Mouse (Mus musculus) stomach, embryonic 16.5 days (tissue): ENCODE measurements around the gene Srrm1. TPM values are rescaled to one million over a fixed set of nuclear protein-coding genes. Genes with fewer than 3 reads are reported as not detected.

Source experiments
- ATAC-seq: fragments of 200-750 bp; cut with Nextera tagmentation; 2 replicates; pipeline ENCODE4 v1.8.0; 2017; ENCODE audit warnings: moderate number of reproducible peaks, moderate TSS enrichment; ENCODE audit not compliant: insufficient read depth, low FRiP score
- H3K27ac ChIP-seq: fragments of 300-500 bp; sonication (generic); 2 replicates; pipeline ENCODE4 v1.5.1; 2014; ENCODE audit warnings: low read length
- H3K27me3 ChIP-seq: fragments of 300-500 bp; sonication (generic); 2 replicates; pipeline ENCODE4 v1.6.1; 2014; ENCODE audit warnings: low read length, control low read depth, mixed read lengths; ENCODE audit not compliant: control insufficient read depth, insufficient read depth
- H3K36me3 ChIP-seq: fragments of 300-500 bp; sonication (generic); 2 replicates; pipeline ENCODE4 v1.6.1; 2014; ENCODE audit warnings: low read length; ENCODE audit not compliant: control insufficient read depth, insufficient read depth
- H3K4me1 ChIP-seq: fragments of 300-500 bp; sonication (generic); 2 replicates; pipeline ENCODE4 v1.6.1; 2014; ENCODE audit warnings: low read length, control low read depth, mixed read lengths; ENCODE audit not compliant: control insufficient read depth, insufficient read depth
- H3K4me2 ChIP-seq: fragments of 300-500 bp; sonication (generic); 2 replicates; pipeline ENCODE4 v1.6.1; 2014; ENCODE audit warnings: low read depth, low read length, mixed read lengths
- H3K4me3 ChIP-seq: fragments of 300-500 bp; sonication (generic); replicated peaks from 2 replicates; pipeline ENCODE4 v1.5.1; 2014; ENCODE audit warnings: mild to moderate bottlenecking, low read length
- H3K9ac ChIP-seq: fragments of 300-500 bp; sonication (generic); 2 replicates; pipeline ENCODE4 v1.6.1; 2014; ENCODE audit warnings: low read length
- H3K9me3 ChIP-seq: fragments of 300-500 bp; sonication (generic); replicated peaks from 2 replicates; pipeline ENCODE4 v1.6.1; 2016; ENCODE audit warnings: low read length, control low read depth; ENCODE audit not compliant: control insufficient read depth
- WGBS: fragments of 180-500 bp; shearing (Covaris S2); extraction: QIAGEN DNeasy Blood & Tissue Kit; methylation state at CpG from one replicate; pipeline ENCODE4 v1.1.7; 2014; 5-methylcytosine and 5-hydroxymethylcytosine counted together
- polyA plus RNA-seq: library from polyadenylated mRNA; unstranded; fragments of >200 nt; fragmentation: Nextera tagmentation; extraction: Ambion mirVana; gene quantifications from 2 replicates; pipeline ENCODE4 v1.2.1, GENCODE M21; 2015

The Srrm1 gene
- polyA plus RNA-seq, 1 experiment from 2014 or later, result 188 TPM

DNA sequence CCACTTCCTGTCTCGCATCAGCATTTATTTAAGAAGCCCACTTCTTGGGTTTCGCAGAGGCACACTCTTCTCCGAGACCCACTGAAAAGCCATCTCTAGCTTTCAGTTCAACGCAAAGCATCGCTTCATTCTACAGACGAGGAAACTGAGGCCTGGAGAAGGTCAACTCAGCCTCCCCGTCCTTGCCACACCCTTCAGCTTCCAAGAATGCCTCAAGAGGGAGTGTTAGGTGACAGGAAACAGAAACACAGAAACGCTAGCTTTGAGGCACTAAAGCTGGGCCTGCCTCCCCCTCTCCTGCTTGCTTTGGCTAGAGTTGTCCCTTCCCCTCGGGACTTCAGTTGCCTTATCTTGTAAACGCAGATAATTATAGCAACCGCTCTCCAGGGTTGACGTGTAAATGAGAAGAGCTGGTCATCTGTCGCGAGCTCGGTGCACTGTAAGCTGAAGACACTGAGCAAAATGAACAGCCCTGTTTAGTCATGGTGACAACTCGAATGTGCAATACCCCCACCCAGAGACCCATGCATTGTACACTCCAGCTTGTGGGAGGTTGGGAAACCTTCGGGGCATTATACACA is 39.9 kb downstream of the Srrm1 start:
- no peak overlapping the region for H3K4me3 ChIP-seq
- H3K9ac ChIP-seq, result peak overlapping the region; percentile 38; the same call in 1 of the 2 replicates
- H3K9me3 ChIP-seq, result peaks cover 5% of the 10 kb centered on the region; the same call in 1 of the 2 replicates
- 41% methylated on average over 17 of the region's 17 CpGs for WGBS
- ATAC-seq, result no peak
- no peak overlapping the region for H3K4me2 ChIP-seq
- peaks cover 23% of the 10 kb centered on the region for H3K4me1 ChIP-seq
- H3K27me3 ChIP-seq, result no peaks in the 10 kb centered on the region
- peaks cover 16% of the 10 kb centered on the region for H3K36me3 ChIP-seq
- H3K27ac ChIP-seq, result peak overlapping the region; percentile 7; the same call in 1 of the 2 replicates

GRCm38 (mm10) chr4:135312706-135313105 is 40.4 kb downstream of the Srrm1 start:
- peaks cover 23% of the 10 kb centered on the region for H3K4me1 ChIP-seq
- H3K27ac ChIP-seq, result peak overlapping the region; percentile 7; the same call in 1 of the 2 replicates
- H3K9ac ChIP-seq, result peak overlapping the region; percentile 33; the same call in 1 of the 2 replicates
- WGBS, result 36% methylated on average over 4 of the region's 4 CpGs
- peaks cover 5% of the 10 kb centered on the region; the same call in 1 of the 2 replicates for H3K9me3 ChIP-seq
- ATAC-seq, result peak; percentile 57; the same call in 1 of the 2 replicates
- H3K36me3 ChIP-seq, result peaks cover 16% of the 10 kb centered on the region
- H3K4me3 ChIP-seq, result no peak overlapping the region
- H3K27me3 ChIP-seq, result no peaks in the 10 kb centered on the region
- H3K4me2 ChIP-seq, result no peak overlapping the region

DNA sequence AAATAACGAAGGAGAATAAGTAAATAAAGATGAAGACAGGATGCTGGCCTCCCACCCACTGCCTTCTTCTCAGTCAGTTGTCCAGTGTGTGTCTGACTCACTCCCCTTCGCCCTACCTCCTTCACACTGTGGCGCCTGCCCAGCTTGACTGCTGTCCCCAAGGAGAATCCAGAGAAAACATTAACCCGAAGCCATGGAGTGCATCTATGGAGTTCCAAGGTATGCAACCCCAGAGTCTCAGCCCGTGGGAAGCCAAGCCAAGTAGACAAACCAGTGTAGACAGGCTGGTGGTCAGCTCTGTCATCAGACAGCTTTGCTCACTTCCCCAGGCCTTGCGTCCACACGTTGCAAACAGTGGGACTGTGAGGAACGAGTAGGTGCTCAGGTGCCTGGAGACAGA is 42.8 kb downstream of the Srrm1 start:
- Histone ChIP-seq H3K4me3 (no peak overlapping the region), H3K27ac (no peak overlapping the region), H3K4me1 (peaks cover 23% of the 10 kb centered on the region), H3K9ac (no peak overlapping the region), H3K27me3 (no peaks in the 10 kb centered on the region), H3K9me3 (peaks cover 5% of the 10 kb centered on the region; the same call in 1 of the 2 replicates), H3K36me3 (peaks cover 8% of the 10 kb centered on the region), H3K4me2 (no peak overlapping the region)
- WGBS, result 78% methylated on average over 8 of the region's 8 CpGs
- ATAC-seq, result no peak

- 60% methylated on average over 5 of the region's 5 CpGs for WGBS
- H3K36me3 ChIP-seq, result 0 out of 2 replicates have a peak, but pooled peaks cover 2% of the 10 kb centered on the region
- no peak for ATAC-seq
- no peak overlapping the region for H3K27ac ChIP-seq
- no peak overlapping the region for H3K4me2 ChIP-seq
- H3K9ac ChIP-seq, result no peak overlapping the region
- H3K4me3 ChIP-seq, result no peak overlapping the region
- H3K27me3 ChIP-seq, result no peaks in the 10 kb centered on the region
- H3K9me3 ChIP-seq, result no peaks in the 10 kb centered on the region
- H3K4me1 ChIP-seq, result peaks cover 23% of the 10 kb centered on the region
Measured at GRCm38 (mm10) chr4:135309726-135310125, 43.4 kb downstream of the Srrm1 start.

DNA sequence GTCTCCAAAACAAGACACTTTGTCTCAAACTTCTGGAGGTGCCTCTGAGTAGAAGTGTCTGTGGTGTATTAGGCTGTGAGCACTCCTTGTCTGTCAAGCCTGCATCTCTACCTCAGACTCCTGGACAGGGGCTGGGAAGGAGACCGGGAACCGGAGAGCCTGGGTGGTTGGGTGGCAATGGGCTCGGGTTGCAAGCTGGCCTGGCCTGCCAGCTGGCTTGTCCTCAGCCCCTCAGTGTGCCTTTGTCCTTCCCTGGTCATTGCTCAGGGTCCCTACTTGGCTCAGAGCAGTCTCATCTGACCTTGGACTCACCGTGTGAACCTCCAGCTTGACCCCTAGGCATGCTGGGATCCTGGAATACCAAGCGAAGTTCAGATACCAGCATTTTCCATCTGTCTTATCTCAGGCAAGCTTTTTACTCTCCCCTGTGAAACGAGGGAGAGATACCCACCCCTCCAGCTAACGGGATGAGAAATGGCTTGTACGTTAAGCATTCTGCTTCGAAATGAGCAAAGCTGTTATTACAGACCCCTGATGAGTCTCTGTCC is 43.9 kb downstream of the Srrm1 start:
- 51% methylated on average over 9 of the region's 9 CpGs for WGBS
- H3K27ac ChIP-seq, result no peak overlapping the region
- ATAC-seq, result no peak
- H3K27me3 ChIP-seq, result no peaks in the 10 kb centered on the region
- H3K9me3 ChIP-seq, result no peaks in the 10 kb centered on the region
- H3K4me1 ChIP-seq, result peaks cover 18% of the 10 kb centered on the region
- no peak overlapping the region for H3K4me2 ChIP-seq
- H3K4me3 ChIP-seq, result no peak overlapping the region
- H3K9ac ChIP-seq, result no peak overlapping the region
- H3K36me3 ChIP-seq, result no peaks in the 10 kb centered on the region

- no peak overlapping the region for H3K4me2 ChIP-seq
- no peaks in the 10 kb centered on the region for H3K36me3 ChIP-seq
- ATAC-seq, result peak; percentile 66; the same call in 1 of the 2 replicates
- peak overlapping the region; percentile 31; the same call in 1 of the 2 replicates for H3K27ac ChIP-seq
- H3K27me3 ChIP-seq, result no peaks in the 10 kb centered on the region
- H3K4me3 ChIP-seq, result no peak overlapping the region
- no peaks in the 10 kb centered on the region for H3K4me1 ChIP-seq
- 39% methylated on average over 17 of the region's 17 CpGs for WGBS
- no peak overlapping the region for H3K9ac ChIP-seq
- no peaks in the 10 kb centered on the region for H3K9me3 ChIP-seq
Measured at GRCm38 (mm10) chr4:135306971-135307632, 46.0 kb downstream of the Srrm1 start.

- Histone ChIP-seq H3K9me3 (no peaks in the 10 kb centered on the region), H3K4me2 (no peak overlapping the region), H3K9ac (no peak overlapping the region), H3K36me3 (no peaks in the 10 kb centered on the region), H3K4me3 (no peak overlapping the region), H3K27me3 (no peaks in the 10 kb centered on the region), H3K4me1 (no peaks in the 10 kb centered on the region), H3K27ac (no peak overlapping the region)
- peak; percentile 17; the same call in 1 of the 2 replicates for ATAC-seq
- 49% methylated on average over 4 of the region's 4 CpGs for WGBS
Measured at GRCm38 (mm10) chr4:135306533-135306932, 46.6 kb downstream of the Srrm1 start.

DNA sequence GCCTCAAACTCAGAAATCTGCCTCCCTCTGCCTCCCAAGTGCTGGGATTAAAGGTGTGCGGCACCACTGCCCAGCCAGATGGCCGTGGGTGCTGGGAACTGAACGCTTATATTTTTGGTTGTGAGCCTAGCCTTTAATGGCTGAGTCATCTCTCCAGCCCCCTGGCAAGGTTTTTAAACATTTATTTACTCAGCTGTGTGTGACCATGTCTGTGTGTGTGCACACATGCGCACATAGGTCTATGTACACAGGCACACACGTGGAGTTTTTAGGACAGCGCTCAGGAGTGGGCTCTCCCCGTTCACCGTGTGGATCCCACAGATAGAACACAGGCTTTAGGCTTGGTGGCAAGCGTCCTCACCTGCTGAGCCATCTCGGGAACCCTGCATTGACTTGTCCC is 50.9 kb downstream of the Srrm1 start:
- 53% methylated on average over 10 of the region's 10 CpGs for WGBS
- Histone ChIP-seq H3K4me1 (0 out of 2 replicates have a peak, but pooled peaks cover 2% of the 10 kb centered on the region), H3K9me3 (no peaks in the 10 kb centered on the region), H3K9ac (no peak overlapping the region), H3K27me3 (no peaks in the 10 kb centered on the region), H3K4me2 (no peak overlapping the region), H3K27ac (no peak overlapping the region), H3K36me3 (no peaks in the 10 kb centered on the region), H3K4me3 (no peak overlapping the region)
- peak; percentile 51; the same call in 1 of the 2 replicates for ATAC-seq

- Histone ChIP-seq H3K27me3 (no peaks in the 10 kb centered on the region), H3K36me3 (no peaks in the 10 kb centered on the region), H3K4me3 (no peak overlapping the region), H3K4me2 (no peak overlapping the region), H3K9ac (no peak overlapping the region), H3K9me3 (no peaks in the 10 kb centered on the region), H3K27ac (no peak overlapping the region), H3K4me1 (0 out of 2 replicates have a peak, but pooled peaks cover 2% of the 10 kb centered on the region)
- ATAC-seq, result no peak
- 65% methylated on average over 3 of the region's 3 CpGs for WGBS
Measured at GRCm38 (mm10) chr4:135301166-135301565, 52.0 kb downstream of the Srrm1 start.
